Mouse (Mus musculus): ENCODE data around the gene Mapkapk5.

DNA sequence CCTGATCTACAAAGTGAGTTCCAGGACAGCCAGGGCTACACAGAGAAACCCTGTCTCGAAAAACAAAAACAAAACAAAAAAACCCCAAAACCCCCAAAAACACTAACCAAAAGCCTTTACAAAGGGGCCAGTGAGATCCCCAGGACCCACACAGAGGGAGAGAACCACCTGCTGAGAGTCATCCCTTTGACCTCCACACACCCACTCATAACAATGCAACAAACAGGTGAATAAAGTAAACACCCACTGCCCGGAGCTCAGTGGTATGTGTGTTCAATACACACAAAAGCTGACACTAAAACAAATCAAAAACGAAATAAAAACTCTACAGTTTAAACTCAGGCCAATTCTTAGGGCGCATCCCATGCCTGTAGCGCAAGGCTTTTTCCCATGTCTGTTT lies 5.6 kb downstream of the Mapkapk5 start:
- TF ChIP-seq CTCF (IDR thresholded peaks at IDR 0.05; ENCODE audit: low read depth, low read length) (no peak), GATA1 (IDR thresholded peaks at IDR 0.05; ENCODE audit: borderline replicate concordance, low read length) (no peak), POLR2AphosphoS5 (IDR thresholded peaks at IDR 0.05; ENCODE audit: insufficient replicate concordance, low read depth, low read length) (no peak)
